Mouse (Mus musculus): Measurements from ENCODE around the gene 9430007A20Rik.
"Not testable (repeated sequence)": the region's sequence is repeated elsewhere in the genome, so short reads cannot be mapped to it uniquely, and the experiment has no call there.

Gene 9430007A20Rik

DNA sequence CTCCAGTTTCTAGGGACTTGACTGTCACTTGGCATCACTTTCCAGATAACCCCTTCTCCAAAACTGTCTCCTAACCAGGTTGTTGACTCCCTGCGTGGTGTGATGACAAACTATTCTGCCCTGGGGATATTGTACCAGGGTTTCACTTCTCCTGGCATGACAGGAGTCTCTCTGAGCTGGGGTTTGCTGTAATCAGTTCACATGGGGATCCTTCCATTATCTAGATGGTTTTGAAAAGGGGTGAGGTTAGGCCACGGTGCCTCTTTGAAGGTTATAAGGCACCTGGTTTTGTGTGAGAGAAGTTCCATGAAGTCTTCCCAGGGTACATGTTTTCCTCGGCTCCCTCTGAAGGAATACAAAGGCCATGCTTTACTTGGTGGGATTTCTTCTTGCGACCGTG is at the start of gene 9430007A20Rik:
Gene 9430007A20Rik (plus strand): TSS at position 301 of the 400 bp plus-strand sequence.
- DNase-seq, result no peak

- no peak for DNase-seq
These were observed 26.3 kb upstream of the 9430007A20Rik start for GRCm38 (mm10) chr4:144493331-144493730.

GRCm38 (mm10) chr4:144506518-144506917 is 13.1 kb upstream of the 9430007A20Rik start:
- DNase-seq, result no peak

DNA sequence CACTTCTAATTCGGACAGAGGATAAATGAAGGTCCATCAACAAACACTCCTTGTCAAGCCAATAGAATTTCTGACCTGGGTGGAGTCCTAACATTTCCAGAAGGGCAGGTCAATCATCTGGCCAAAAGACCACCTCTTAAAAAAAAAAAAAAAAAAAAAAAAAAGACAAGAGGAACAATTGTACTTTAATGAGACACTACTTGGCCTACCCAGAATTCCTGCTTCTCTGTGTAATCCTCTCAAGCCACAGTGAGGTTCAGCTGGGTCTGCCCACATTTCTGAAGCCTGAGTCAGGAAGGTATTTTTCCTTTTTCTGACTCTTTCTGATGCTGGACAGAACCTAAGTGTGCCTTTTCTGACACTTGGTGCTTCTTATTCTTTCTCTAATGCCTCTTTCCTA is 25.1 kb downstream of the 9430007A20Rik start:
- DNase-seq, result no peak

- DNase-seq, result not testable (repeated sequence)
These were observed 25.7 kb downstream of the 9430007A20Rik start for GRCm38 (mm10) chr4:144545339-144545738.

GRCm38 (mm10) chr4:144551156-144551555 is 31.5 kb downstream of the 9430007A20Rik start:
- DNase-seq, result no peak

DNA sequence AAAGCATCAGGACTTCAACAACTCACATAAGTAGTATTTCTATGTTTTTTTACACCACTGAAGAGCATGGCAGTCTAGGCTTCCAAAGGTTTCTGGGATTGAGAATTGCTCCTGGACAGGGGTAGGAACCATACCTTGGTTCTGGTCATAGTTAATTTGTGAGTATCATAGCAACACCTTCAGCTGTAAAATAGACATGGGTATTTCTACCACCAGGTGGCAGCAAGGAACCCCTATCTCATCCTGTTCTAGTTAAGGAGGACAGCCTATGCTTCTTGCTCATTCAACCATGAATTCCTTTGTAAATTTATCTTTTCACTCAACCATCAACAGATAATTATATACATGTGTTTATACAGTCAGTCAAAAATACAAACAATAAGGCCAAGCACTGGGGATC is 40.2 kb downstream of the 9430007A20Rik start:
- no peak for DNase-seq

DNA sequence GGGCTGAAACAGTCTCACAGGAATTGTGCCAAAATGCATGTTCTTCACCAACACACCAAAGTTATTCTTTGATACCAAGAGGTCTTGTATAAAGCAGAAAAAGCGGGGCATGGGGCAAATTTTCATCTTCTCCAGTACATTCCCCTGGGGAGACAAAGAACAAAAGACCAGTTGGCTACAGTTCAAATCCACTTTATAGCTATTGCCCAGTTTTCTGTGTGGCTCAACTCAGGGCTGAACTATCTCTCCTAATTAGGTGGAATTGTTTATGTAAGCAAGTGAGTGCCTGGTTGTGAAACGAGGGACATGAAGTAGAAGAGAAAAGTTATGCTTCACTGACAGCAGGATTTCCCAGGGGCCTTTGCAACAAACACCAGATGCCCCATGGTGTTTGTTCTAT is 41.6 kb downstream of the 9430007A20Rik start:
- no peak for DNase-seq

DNA sequence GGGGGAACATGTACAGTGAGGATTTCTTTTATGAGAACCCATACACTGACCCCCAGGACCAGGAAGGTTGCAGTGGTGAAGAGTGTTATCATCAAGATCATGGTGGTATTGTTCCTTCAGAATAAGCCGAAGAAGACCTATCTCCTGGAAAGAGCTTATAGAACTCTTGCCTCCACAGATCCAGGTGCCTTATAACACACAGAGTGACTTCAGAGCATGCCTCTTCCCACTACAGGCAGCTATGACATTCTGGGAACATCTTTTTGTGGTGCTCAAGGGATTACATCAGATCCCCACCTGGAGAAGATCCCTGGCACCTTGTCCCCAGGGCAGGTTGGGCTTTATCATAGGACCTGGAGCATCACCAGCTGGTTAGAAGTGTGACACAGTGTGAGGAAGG is 45.4 kb downstream of the 9430007A20Rik start, which contains the start of gene Gm13124:
Gene Gm13124 (minus strand): TSS at position 101 of the 400 bp plus-strand sequence.
- no peak for DNase-seq

GRCm38 (mm10) chr4:144567752-144568151 is 48.1 kb downstream of the 9430007A20Rik start:
- no peak for DNase-seq
